Mouse (Mus musculus): ENCODE results near the gene Hint1. TPM values are rescaled to one million over a fixed set of nuclear protein-coding genes. Genes with fewer than 3 reads are reported as not detected.

Hint1 gene
- polyA plus RNA-seq, 1 experiment from 2014 or later = 653 TPM

DNA sequence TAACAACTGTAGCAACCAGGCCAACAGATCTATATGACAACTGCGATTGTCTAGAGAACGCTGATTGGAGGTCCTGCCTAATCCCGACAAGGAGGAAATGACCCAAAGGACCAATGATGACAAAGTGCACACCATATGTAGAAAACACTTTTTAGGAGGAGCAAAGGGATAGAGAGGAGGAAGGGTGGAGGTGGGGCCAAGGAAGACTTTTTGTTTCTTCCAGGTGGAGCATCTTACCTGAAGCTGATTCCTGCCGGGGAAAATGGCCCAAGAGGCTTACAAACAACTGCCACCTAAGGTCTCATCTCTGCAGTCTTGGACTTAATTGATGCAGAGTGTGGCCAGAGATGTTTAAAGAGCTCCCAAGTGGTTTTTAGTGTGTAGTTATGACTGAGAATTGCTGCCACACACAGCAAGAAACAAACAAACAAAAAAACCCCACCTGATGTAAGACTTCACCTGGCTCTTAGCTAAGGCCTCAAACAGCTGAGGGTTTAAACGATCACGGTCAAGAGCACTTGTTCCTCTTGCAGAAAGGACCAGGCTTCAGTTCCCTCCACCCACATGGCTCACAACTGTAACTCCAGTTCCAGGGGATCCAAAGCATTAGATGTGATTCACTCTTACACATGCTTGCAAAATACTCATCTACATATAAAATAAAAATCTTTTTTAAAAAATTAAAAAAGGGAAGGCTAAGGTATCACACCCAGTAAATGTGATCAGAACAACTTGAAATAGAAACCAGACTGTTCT is 675 bp upstream of the Hint1 start:
- no peaks in the 10 kb centered on the region for H3K27me3 ChIP-seq (replicated peaks)
- ATAC-seq (ENCODE audit: low FRiP score, low read depth) = no peak
- H3K36me3 ChIP-seq = peaks cover 8% of the 10 kb centered on the region
- peak overlapping the region; percentile 76 for H3K4me3 ChIP-seq
- H3K4me2 ChIP-seq (replicated peaks) = peak overlapping the region; percentile 62
- 0 out of 2 replicates have a peak overlapping the region, but pooled peaks have one; percentile 89 for H3K27ac ChIP-seq
- peaks cover 21% of the 10 kb centered on the region for H3K4me1 ChIP-seq
- 76% methylated on average over 6 of the region's 6 CpGs for WGBS
- no peak overlapping the region for H3K9ac ChIP-seq
- H3K9me3 ChIP-seq = no peaks in the 10 kb centered on the region

DNA sequence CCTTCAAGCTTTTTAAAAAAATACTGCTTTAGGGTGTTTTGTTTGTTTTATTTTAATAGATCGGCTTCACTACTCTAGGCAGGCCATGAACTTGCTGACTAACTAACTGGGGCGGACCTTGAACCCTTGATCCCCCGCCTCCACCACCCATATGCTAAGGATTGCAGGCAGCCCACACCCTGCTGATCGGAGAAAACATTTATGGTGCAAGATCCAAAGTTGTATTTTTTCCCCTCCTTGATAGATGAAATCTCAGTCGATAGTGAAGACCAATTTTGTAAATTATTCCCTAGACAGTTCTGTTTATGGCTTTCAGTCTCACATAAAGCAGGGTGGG is 834 bp downstream of the Hint1 start:
- no peaks in the 10 kb centered on the region for H3K9me3 ChIP-seq
- peak overlapping the region; percentile 91 for H3K9ac ChIP-seq
- ATAC-seq (ENCODE audit: low FRiP score, low read depth) = peak; percentile 26; the same call in 1 of the 2 replicates
- H3K4me1 ChIP-seq = peaks cover 21% of the 10 kb centered on the region
- peak overlapping the region; percentile 76 for H3K4me3 ChIP-seq
- H3K27ac ChIP-seq = no peak overlapping the region
- peaks cover 22% of the 10 kb centered on the region for H3K36me3 ChIP-seq
- no peaks in the 10 kb centered on the region for H3K27me3 ChIP-seq (replicated peaks)
- H3K4me2 ChIP-seq (replicated peaks) = peak overlapping the region; percentile 62
- WGBS = 2% methylated on average over 5 of the region's 5 CpGs

- H3K9ac ChIP-seq = no peak overlapping the region
- 92% methylated on average over 3 of the region's 3 CpGs for WGBS
- no peak for ATAC-seq (ENCODE audit: low FRiP score, low read depth)
- no peaks in the 10 kb centered on the region for H3K9me3 ChIP-seq
- H3K4me2 ChIP-seq (replicated peaks) = peak overlapping the region; percentile 62
- peaks cover 31% of the 10 kb centered on the region for H3K36me3 ChIP-seq
- H3K4me1 ChIP-seq = peaks cover 21% of the 10 kb centered on the region
- no peak overlapping the region for H3K27ac ChIP-seq
- H3K27me3 ChIP-seq (replicated peaks) = no peaks in the 10 kb centered on the region
- no peak overlapping the region for H3K4me3 ChIP-seq
Measured at GRCm38 (mm10) chr11:54867903-54868434, 1.8 kb downstream of the Hint1 start.

DNA sequence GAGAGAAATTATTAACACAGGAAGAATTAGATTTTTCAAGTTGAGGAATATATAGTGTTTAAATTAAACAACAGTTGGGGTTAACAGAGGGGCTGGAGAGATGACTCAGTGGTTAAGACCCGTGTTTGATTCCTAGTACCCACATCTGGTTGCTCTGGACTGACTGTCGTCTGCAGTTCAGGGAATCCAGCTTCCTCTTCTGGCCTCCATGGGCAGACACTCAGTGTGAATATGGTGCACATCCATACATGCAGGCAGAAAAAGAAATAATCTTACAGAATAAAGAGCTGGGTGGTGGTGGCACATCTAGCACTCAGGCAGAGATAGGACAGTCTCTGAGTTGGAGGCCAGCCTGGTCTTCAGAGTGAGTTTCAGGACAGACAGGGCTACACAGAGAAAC is 2.3 kb downstream of the Hint1 start:
- no peak overlapping the region for H3K27ac ChIP-seq
- H3K36me3 ChIP-seq = peaks cover 35% of the 10 kb centered on the region
- no peak for ATAC-seq (ENCODE audit: low FRiP score, low read depth)
- H3K9ac ChIP-seq = no peak overlapping the region
- H3K27me3 ChIP-seq (replicated peaks) = no peaks in the 10 kb centered on the region
- H3K4me2 ChIP-seq (replicated peaks) = peak overlapping the region; percentile 62
- H3K4me3 ChIP-seq = no peak overlapping the region
- peaks cover 21% of the 10 kb centered on the region for H3K4me1 ChIP-seq
- H3K9me3 ChIP-seq = no peaks in the 10 kb centered on the region
- 85% methylated on average over 2 of the region's 2 CpGs for WGBS

- Histone ChIP-seq H3K4me2 (replicated peaks) (peak overlapping the region; percentile 15; the same call in 1 of the 2 replicates), H3K9ac (no peak overlapping the region), H3K9me3 (no peaks in the 10 kb centered on the region), H3K4me1 (peaks cover 21% of the 10 kb centered on the region), H3K27ac (no peak overlapping the region), H3K36me3 (peaks cover 44% of the 10 kb centered on the region), H3K4me3 (no peak overlapping the region), H3K27me3 (replicated peaks) (no peaks in the 10 kb centered on the region)
- ATAC-seq (ENCODE audit: low FRiP score, low read depth) = no peak
- WGBS = 80% methylated on average over 3 of the region's 3 CpGs
Measured at GRCm38 (mm10) chr11:54869318-54869717, 3.1 kb downstream of the Hint1 start.

DNA sequence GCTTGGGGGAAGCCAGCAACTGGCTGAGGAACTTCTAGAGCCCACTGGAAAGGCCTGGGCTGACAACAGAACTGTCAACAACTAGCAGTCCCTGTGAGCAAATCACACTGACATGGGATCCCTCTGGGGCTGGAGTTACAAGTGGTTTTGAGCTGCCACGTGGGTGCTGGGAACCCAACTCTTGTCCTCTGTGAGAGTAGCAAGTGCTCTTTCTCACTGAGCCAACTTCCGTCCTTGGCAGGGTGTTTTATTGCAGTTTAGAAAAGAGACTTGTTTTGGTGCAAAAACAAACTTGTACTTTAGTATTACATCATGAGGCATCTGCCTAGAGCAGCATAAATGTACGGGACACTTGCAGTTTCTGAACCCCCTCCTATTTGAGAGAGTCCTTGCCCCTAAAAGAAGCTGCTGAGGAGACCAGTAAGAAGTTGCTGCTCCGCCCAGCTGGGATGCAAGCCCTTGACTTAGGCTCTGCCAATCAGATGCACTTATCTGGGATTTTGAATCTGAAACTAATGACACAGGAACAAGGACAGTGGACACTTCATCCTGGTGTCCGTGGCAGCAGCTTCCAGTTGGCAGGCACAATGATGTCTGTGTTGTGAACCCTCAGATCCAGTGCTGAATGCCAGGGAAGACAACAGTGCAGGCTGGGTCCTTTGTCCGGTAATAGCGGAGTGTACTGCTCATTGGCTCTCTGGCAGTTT is 5.8 kb downstream of the Hint1 start:
- no peak overlapping the region for H3K4me3 ChIP-seq
- no peak for ATAC-seq (ENCODE audit: low FRiP score, low read depth)
- 81% methylated on average over 7 of the region's 7 CpGs for WGBS
- no peak overlapping the region for H3K27ac ChIP-seq
- no peak overlapping the region for H3K9ac ChIP-seq
- no peaks in the 10 kb centered on the region for H3K27me3 ChIP-seq (replicated peaks)
- H3K9me3 ChIP-seq = no peaks in the 10 kb centered on the region
- H3K4me1 ChIP-seq = peaks cover 21% of the 10 kb centered on the region
- H3K4me2 ChIP-seq (replicated peaks) = no peak overlapping the region
- H3K36me3 ChIP-seq = peaks cover 46% of the 10 kb centered on the region

- no peak overlapping the region for H3K27ac ChIP-seq
- H3K4me3 ChIP-seq = no peak overlapping the region
- 0 out of 2 replicates have a peak, but pooled peaks cover 2% of the 10 kb centered on the region for H3K4me1 ChIP-seq
- no peaks in the 10 kb centered on the region for H3K27me3 ChIP-seq (replicated peaks)
- no peak overlapping the region for H3K4me2 ChIP-seq (replicated peaks)
- H3K9me3 ChIP-seq = no peaks in the 10 kb centered on the region
- H3K9ac ChIP-seq = no peak overlapping the region
- no peak for ATAC-seq (ENCODE audit: low FRiP score, low read depth)
- H3K36me3 ChIP-seq = peaks cover 34% of the 10 kb centered on the region
- WGBS = 88% methylated on average over 5 of the region's 5 CpGs
Measured at GRCm38 (mm10) chr11:54876031-54876430, 9.8 kb downstream of the Hint1 start.

DNA sequence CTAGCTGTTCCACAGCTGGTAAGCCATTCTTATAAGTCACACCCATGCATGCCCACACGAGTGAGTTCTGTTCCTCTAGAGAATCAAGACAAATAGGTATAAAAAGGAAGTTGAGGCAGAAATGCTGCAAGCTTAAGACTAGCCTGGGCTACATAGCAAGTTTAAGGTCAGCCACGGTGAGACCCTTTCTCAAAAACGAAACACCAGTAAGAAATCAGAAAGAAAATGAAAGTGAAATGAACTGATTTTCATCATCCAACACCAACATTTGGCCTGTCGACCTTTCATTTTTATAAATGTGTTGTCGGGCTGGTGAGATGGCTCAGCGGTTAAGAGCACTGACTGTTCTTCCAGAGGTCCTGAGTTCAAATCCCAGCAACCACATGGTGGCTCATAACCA is 12.7 kb downstream of the Hint1 start:
- no peak for ATAC-seq (ENCODE audit: low FRiP score, low read depth)
- H3K27ac ChIP-seq = no peak overlapping the region
- 0 out of 2 replicates have a peak, but pooled peaks cover 5% of the 10 kb centered on the region for H3K4me1 ChIP-seq
- H3K9me3 ChIP-seq = no peaks in the 10 kb centered on the region
- 85% methylated on average over 6 of the region's 6 CpGs for WGBS
- no peak overlapping the region for H3K4me3 ChIP-seq
- no peak overlapping the region for H3K4me2 ChIP-seq (replicated peaks)
- peaks cover 6% of the 10 kb centered on the region for H3K36me3 ChIP-seq
- H3K9ac ChIP-seq = no peak overlapping the region
- H3K27me3 ChIP-seq (replicated peaks) = no peaks in the 10 kb centered on the region

- H3K9me3 ChIP-seq = no peaks in the 10 kb centered on the region
- H3K36me3 ChIP-seq = peaks cover under 1% of the 10 kb centered on the region
- H3K27me3 ChIP-seq (replicated peaks) = no peaks in the 10 kb centered on the region
- no peak for ATAC-seq (ENCODE audit: low FRiP score, low read depth)
- H3K27ac ChIP-seq = no peak overlapping the region
- H3K4me1 ChIP-seq = 0 out of 2 replicates have a peak, but pooled peaks cover 5% of the 10 kb centered on the region
- WGBS = 49% methylated on average over 4 of the region's 4 CpGs
- no peak overlapping the region for H3K4me3 ChIP-seq
- no peak overlapping the region for H3K9ac ChIP-seq
- no peak overlapping the region for H3K4me2 ChIP-seq (replicated peaks)
Measured at GRCm38 (mm10) chr11:54879434-54879833, 13.3 kb downstream of the Hint1 start.

DNA sequence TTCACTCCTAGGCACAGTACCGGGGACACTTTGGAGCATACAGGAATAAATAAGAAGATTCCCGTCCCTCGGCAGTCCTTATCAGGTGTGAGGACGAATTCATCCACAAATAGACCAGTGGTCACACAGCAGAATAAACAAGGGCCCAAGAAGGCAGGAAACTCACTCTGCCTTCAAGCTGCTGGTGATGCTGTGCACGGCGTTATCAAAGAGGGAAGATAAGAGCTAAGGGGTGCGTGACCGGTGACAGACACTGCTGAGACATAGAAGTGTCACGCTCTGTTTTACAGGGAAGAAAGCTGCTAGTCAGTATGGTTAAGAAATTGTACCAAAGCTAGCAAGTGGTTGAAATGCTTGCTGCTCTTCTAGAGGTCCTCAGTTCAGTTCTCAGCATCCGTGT is 13.7 kb downstream of the Hint1 start:
- Histone ChIP-seq H3K27me3 (replicated peaks) (no peaks in the 10 kb centered on the region), H3K4me1 (peaks cover 7% of the 10 kb centered on the region; the same call in 1 of the 2 replicates), H3K4me2 (replicated peaks) (no peak overlapping the region), H3K4me3 (no peak overlapping the region), H3K36me3 (no peaks in the 10 kb centered on the region), H3K27ac (no peak overlapping the region), H3K9ac (no peak overlapping the region), H3K9me3 (no peaks in the 10 kb centered on the region)
- no peak for ATAC-seq (ENCODE audit: low FRiP score, low read depth)
- 83% methylated on average over 10 of the region's 10 CpGs for WGBS

DNA sequence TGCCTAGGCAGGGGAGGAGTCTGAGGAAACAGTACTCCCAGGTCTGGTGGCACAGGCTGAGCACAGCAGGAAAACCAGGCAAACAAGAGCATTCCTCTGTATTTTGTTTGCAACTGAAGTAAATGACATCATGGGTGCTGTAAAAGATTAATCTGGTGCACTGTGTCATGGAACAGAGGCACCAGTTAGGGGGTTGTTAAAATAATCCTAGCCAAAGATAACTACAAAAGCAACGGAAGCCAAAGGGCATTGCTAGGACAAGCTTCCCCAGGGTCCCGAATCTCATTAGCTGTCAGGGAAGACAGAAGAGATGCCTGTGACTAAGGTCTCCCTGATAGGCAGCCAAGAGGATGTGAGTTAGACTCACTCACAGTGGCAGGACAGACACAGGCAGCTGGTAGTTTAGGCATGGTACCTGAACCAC is 14.9 kb downstream of the Hint1 start:
- WGBS = 7% methylated on average over 2 of the region's 2 CpGs
- no peaks in the 10 kb centered on the region for H3K36me3 ChIP-seq
- no peaks in the 10 kb centered on the region for H3K27me3 ChIP-seq (replicated peaks)
- no peaks in the 10 kb centered on the region for H3K9me3 ChIP-seq
- no peak overlapping the region for H3K27ac ChIP-seq
- H3K9ac ChIP-seq = no peak overlapping the region
- H3K4me3 ChIP-seq = no peak overlapping the region
- no peak overlapping the region for H3K4me2 ChIP-seq (replicated peaks)
- peaks cover 11% of the 10 kb centered on the region; the same call in 1 of the 2 replicates for H3K4me1 ChIP-seq
- no peak for ATAC-seq (ENCODE audit: low FRiP score, low read depth)

DNA sequence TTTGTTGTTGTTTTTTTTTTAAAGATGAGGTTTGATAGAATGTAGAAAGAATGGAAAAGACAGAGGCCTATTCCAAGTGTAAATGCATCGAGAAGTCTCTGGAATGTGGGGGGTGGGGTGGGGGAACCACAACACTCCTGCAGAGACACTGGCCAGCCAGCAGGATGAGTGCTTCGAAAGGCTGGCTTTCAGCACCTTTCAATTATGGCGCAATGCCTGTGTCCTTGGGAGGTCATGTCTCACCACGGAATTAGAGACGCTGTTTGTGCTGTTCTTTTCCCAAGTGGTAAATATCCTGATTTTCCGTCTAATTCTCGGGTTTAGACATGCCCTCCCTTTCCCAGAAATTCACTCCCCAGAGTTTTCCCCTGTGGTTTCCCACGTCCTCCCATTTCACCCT is 16.5 kb downstream of the Hint1 start:
- no peaks in the 10 kb centered on the region for H3K27me3 ChIP-seq (replicated peaks)
- no peaks in the 10 kb centered on the region for H3K9me3 ChIP-seq
- H3K36me3 ChIP-seq = no peaks in the 10 kb centered on the region
- H3K9ac ChIP-seq = no peak overlapping the region
- no peak overlapping the region for H3K4me2 ChIP-seq (replicated peaks)
- no peak overlapping the region for H3K4me3 ChIP-seq
- no peak overlapping the region for H3K27ac ChIP-seq
- H3K4me1 ChIP-seq = peaks cover 11% of the 10 kb centered on the region; the same call in 1 of the 2 replicates
- ATAC-seq (ENCODE audit: low FRiP score, low read depth) = no peak
- 41% methylated on average over 8 of the region's 8 CpGs for WGBS

Measured in neural tube, embryonic 12.5 days (tissue).